Mouse (Mus musculus): ENCODE measurements around the gene Gm12886.

Gm12886 gene

GRCm38 (mm10) chr4:121422999-121423398 lies at the start of gene Gm12886:
Gm12886 (minus strand) TSS chr4:121423099.
- DNase-seq: no peak

All from thymus, postnatal 4 days (tissue).